Mouse (Mus musculus): ENCODE measurements at regions not wholly inside any gene's neighbourhood (a gene's known extent, or its start where the extent isn't known, plus 50 kb on each side); places are given as distances from the start of the nearest gene placed in this dataset.

- TF ChIP-seq CTCF (IDR thresholded peaks at IDR 0.05; ENCODE audit: low read depth, low read length) = no peak
- TF ChIP-seq POLR2A (IDR thresholded peaks at IDR 0.05; ENCODE audit: insufficient read depth, low read length) = no peak
- no peak for TF ChIP-seq EP300 (IDR thresholded peaks at IDR 0.05; ENCODE audit: insufficient read depth, low read depth, low read length)
These were observed 244.5 kb upstream of the Spred2 start for GRCm38 (mm10) chr11:19679669-19680068.
